Mouse (Mus musculus) small intestine, adult 2 months (tissue): ENCODE data around the gene Gnmt. TPM values are rescaled to one million over a fixed set of nuclear protein-coding genes. Genes with fewer than 3 reads are reported as not detected.

Experiments used
- H3K27ac ChIP-seq: fragments of 200-500 bp; 2 replicates; pipeline ENCODE4 v1.5.1; 2012; ENCODE audit warnings: low read depth, low read length, control low read depth, inconsistent platforms; ENCODE audit not compliant: insufficient read depth
- H3K27me3 ChIP-seq: fragments of 200-500 bp; 2 replicates; pipeline ENCODE4 v1.6.1; 2012; ENCODE audit warnings: mild to moderate bottlenecking, moderate library complexity, low read length, inconsistent platforms; ENCODE audit not compliant: control insufficient read depth, insufficient read depth
- H3K36me3 ChIP-seq: fragments of 200-500 bp; 2 replicates; pipeline ENCODE4 v1.6.1; 2012; ENCODE audit warnings: mild to moderate bottlenecking, low read length, control low read depth, inconsistent platforms; ENCODE audit not compliant: control insufficient read depth, insufficient read depth
- H3K4me1 ChIP-seq: fragments of 200-500 bp; 2 replicates; pipeline ENCODE4 v1.6.1; 2012; ENCODE audit warnings: low read length, inconsistent platforms, mixed read lengths; ENCODE audit not compliant: control insufficient read depth, insufficient read depth, insufficient read length
- H3K4me3 ChIP-seq: fragments of 200-500 bp; 2 replicates; pipeline ENCODE4 v1.5.1; 2012; ENCODE audit warnings: low read depth, mild to moderate bottlenecking, control low read depth, inconsistent platforms, low read length, moderate library complexity
- CTCF ChIP-seq: fragments of 200-500 bp; IDR thresholded peaks from 2 replicates; pipeline ENCODE4 v1.5.1; 2012; ENCODE audit warnings: low read depth, mild to moderate bottlenecking, control low read depth, inconsistent platforms, low read length, moderate library complexity, mixed read lengths; ENCODE audit not compliant: insufficient replicate concordance, insufficient read length; ENCODE audit errors: extremely low read depth
- POLR2A ChIP-seq: fragments of 200-500 bp; IDR thresholded peaks from 2 replicates; pipeline ENCODE4 v1.6.1; 2012; ENCODE audit warnings: low read depth, mild to moderate bottlenecking, control low read depth, inconsistent platforms, low read length, moderate library complexity
- WGBS: fragments of 180-500 bp; shearing (Covaris S2); methylation state at CpG from one replicate; pipeline ENCODE4 v1.1.7; 2018; 5-methylcytosine and 5-hydroxymethylcytosine counted together
- polyA plus RNA-seq: library from polyadenylated mRNA; depleted of rRNA; stranded (reverse); fragments of >200 nt; gene quantifications from 2 replicates; pipeline ENCODE4 v1.2.3, GENCODE M21; 2012

The Gnmt gene
- polyA plus RNA-seq, 1 experiment = 1.5 TPM

DNA sequence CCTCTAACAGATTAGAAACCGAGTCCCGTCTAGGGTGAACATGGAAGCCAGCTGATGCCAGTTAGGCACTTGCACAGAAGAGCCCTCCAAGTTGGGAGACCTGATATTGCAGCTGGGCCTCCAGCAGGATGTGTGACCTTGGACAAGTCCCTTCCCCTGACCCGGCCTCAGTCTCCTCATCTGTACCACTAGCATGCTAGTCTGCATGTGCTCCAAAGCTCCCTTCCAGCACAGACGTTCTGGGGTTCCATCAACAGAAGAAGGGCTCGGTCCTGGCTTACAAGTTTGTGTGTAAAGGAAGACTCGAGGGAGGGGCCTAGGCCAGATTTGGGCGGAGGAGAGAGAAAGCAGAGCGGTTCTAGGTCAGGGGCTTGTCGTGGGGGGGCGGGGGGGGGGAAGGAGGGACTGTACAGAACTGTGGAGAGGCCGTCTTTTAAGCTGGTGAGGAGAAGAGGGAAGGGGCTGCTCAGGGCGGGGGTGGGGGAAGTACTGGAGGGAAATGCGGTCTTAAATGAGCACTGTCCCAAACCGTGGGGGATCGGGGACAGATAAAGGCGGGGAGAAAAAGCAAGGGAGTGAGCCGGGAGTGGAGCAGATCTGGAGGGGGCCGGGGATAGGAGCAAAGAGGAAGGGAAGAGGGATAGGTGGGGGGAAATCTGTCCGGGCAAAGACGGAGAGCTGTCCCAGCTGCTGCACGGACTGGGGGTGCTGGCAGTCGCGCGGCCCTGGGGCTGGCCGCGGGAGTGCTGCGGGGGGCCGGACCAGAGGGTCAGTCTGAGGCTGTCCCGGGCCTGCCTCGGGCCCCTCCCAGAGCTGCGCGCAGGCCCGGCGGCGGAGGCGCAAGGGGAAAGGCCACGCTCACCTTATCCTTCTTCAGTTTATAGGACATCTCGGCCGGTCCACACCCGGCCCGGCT is 24.7 kb downstream of the Gnmt start:
- 3% methylated on average over 40 of the region's 41 CpGs for WGBS
- Histone ChIP-seq H3K27ac (peak overlapping the region; percentile 38), H3K4me3 (peak overlapping the region; percentile 79), H3K4me1 (peaks cover 20% of the 10 kb centered on the region), H3K27me3 (no peaks in the 10 kb centered on the region), H3K36me3 (peaks cover 3% of the 10 kb centered on the region; the same call in 1 of the 2 replicates)
- TF ChIP-seq POLR2A (0 out of 2 replicates have a peak, but pooled peaks have one; percentile 24), CTCF (no peak)

GRCm38 (mm10) chr17:46702506-46702905 is 26.5 kb downstream of the Gnmt start:
- Histone ChIP-seq H3K36me3 (peaks cover 3% of the 10 kb centered on the region; the same call in 1 of the 2 replicates), H3K27me3 (no peaks in the 10 kb centered on the region), H3K27ac (no peak overlapping the region), H3K4me3 (no peak overlapping the region), H3K4me1 (peaks cover 32% of the 10 kb centered on the region)
- 88% methylated on average over 5 of the region's 5 CpGs for WGBS
- TF ChIP-seq CTCF (no peak), POLR2A (no peak)

DNA sequence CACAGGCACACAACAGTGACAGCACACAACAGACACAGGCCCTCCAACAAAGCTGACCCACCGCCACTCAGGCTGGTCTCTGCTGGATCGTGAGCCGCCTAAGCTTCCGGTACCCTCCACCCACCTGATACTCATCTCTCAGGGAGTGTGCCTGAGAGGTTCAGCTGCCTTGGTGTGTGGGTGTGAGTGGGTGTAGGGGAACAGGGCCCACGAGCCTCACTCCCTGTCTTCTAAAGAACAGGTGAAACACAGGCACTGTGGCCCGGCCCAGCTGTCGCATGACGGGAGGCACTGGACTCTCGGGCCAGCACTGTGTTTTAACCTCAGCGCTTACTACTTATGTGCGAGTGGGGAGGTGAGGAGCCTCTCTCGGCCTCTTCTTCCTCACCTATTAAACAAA is 26.9 kb downstream of the Gnmt start:
- Histone ChIP-seq H3K36me3 (peaks cover 3% of the 10 kb centered on the region; the same call in 1 of the 2 replicates), H3K27ac (no peak overlapping the region), H3K4me3 (no peak overlapping the region), H3K27me3 (no peaks in the 10 kb centered on the region), H3K4me1 (peaks cover 32% of the 10 kb centered on the region)
- WGBS = 86% methylated on average over 12 of the region's 12 CpGs
- TF ChIP-seq POLR2A = no peak
- no peak for TF ChIP-seq CTCF

DNA sequence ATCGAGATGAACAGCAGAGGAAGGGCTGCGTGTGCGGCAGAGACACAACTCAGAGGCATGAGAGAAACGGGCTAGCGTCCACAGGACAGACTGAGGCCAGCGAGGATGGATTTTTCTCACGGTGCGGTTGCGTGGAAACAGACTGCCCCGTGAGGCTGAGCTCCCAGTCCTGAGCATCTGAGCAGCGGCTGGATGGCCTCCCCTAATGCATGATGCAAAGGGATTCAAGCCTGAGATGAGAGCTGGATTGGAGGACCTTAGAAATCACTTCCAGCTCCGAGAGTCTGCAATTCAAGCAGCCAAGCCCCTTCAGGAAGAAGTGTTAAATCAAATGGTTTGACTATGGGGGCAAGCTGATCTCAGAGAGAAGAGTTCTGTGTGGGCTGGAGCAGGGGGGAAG is 27.5 kb downstream of the Gnmt start:
- Histone ChIP-seq H3K36me3 (peaks cover 3% of the 10 kb centered on the region; the same call in 1 of the 2 replicates), H3K4me1 (peaks cover 32% of the 10 kb centered on the region), H3K4me3 (no peak overlapping the region), H3K27ac (no peak overlapping the region), H3K27me3 (no peaks in the 10 kb centered on the region)
- WGBS = 79% methylated on average over 12 of the region's 12 CpGs
- TF ChIP-seq POLR2A = no peak

DNA sequence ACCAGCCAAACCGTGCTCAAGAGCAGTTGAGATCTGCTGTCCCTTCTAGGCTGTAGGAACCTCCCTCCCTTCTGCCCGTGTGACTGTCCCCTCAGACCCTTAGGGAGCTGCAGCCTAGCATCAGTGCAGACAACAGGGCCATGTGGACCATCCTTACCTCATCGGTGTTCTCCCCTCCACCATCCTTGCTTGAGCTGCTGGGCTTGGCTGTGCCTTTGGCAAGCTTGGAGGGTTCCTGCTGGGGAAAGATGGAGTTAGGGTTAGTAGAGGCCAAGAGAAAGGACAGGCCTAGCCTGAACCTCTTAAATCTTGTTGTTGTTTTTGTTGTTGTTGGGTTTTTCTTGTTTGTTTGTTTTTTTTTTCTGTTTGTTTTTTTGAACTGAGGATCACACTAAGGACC is 29.1 kb downstream of the Gnmt start:
- H3K36me3 ChIP-seq = peaks cover 3% of the 10 kb centered on the region; the same call in 1 of the 2 replicates
- TF ChIP-seq CTCF = no peak
- no peak for TF ChIP-seq POLR2A
- 86% methylated on average over 3 of the region's 3 CpGs for WGBS
- H3K4me1 ChIP-seq = peaks cover 32% of the 10 kb centered on the region
- H3K27me3 ChIP-seq = no peaks in the 10 kb centered on the region
- no peak overlapping the region for H3K4me3 ChIP-seq
- peak overlapping the region; percentile 45 for H3K27ac ChIP-seq

DNA sequence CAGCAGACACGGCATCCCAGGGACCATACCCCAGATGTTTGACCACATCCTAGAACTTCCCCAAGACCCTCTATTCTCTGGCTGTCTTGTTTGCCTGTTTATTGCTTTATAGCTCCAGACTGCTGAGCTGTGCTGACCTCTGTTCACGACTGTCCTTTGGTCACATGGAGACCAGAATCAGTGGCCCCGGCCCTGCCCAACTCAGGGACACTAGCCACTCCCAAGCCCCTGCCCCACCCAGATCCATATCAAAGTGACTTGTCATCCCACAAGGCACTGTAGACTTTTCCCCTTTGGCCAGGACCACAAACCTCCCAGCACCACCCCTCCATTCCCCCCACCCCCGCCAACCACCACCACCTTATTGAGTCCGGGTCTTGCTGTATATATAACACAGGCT is 29.7 kb downstream of the Gnmt start:
- TF ChIP-seq POLR2A (no peak), CTCF (no peak)
- whole genome bisulfite sequencing = 62% methylated on average over 5 of the region's 5 CpGs
- H3K27me3 ChIP-seq = no peaks in the 10 kb centered on the region
- H3K4me1 ChIP-seq = peaks cover 32% of the 10 kb centered on the region
- peaks cover 3% of the 10 kb centered on the region; the same call in 1 of the 2 replicates for H3K36me3 ChIP-seq
- peak overlapping the region; percentile 68 for H3K27ac ChIP-seq
- H3K4me3 ChIP-seq = no peak overlapping the region

DNA sequence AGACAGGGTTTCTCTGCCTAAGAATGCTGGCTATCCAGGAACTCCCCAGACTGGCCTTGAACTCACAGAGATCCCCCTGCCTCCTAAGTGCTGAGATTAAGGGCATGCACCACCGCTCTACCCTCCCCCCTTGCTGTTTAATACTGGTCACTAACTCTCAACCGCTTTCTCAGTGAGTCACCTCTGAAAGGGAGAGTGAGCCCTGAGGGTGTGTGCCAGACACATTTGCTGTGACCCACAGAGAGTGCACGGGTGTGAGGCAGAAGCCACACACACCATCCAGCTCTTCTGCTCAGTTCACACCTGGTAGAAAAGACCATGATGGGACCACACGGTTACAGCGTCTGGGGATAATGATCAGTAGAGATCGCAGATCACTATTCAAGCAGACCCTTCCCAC is 30.5 kb downstream of the Gnmt start:
- 87% methylated on average over 6 of the region's 6 CpGs for WGBS
- TF ChIP-seq CTCF (no peak), POLR2A (no peak)
- peak overlapping the region; percentile 68 for H3K27ac ChIP-seq
- H3K27me3 ChIP-seq = no peaks in the 10 kb centered on the region
- peaks cover 3% of the 10 kb centered on the region; the same call in 1 of the 2 replicates for H3K36me3 ChIP-seq
- H3K4me1 ChIP-seq = peaks cover 27% of the 10 kb centered on the region
- H3K4me3 ChIP-seq = no peak overlapping the region
